Mouse (Mus musculus): ENCODE measurements around the gene Ccdc120. TPM values are rescaled to one million over a fixed set of nuclear protein-coding genes. Genes with fewer than 3 reads are reported as not detected.

Gene Ccdc120
- polyA plus RNA-seq, 1 experiment from 2014 or later = 30.4 TPM

- Histone ChIP-seq H3K9ac (no peak overlapping the region), H3K27ac (no peak overlapping the region), H3K27me3 (no peaks in the 10 kb centered on the region), H3K4me3 (no peak overlapping the region), H3K4me1 (peaks cover 8% of the 10 kb centered on the region; the same call in 1 of the 2 replicates), H3K9me3 (replicated peaks) (no peaks in the 10 kb centered on the region), H3K4me2 (no peak overlapping the region), H3K36me3 (ENCODE audit: poor library complexity, severe bottlenecking) (no peaks in the 10 kb centered on the region)
- ATAC-seq = no peak
- WGBS = 61% methylated on average over 1 of the region's 1 CpGs
Observed at GRCm38 (mm10) chrX:7744940-7745339, 5.8 kb downstream of the Ccdc120 start.

- WGBS = 57% methylated on average over 5 of the region's 5 CpGs
- no peaks in the 10 kb centered on the region for H3K9me3 ChIP-seq (replicated peaks)
- no peaks in the 10 kb centered on the region for H3K27me3 ChIP-seq
- H3K27ac ChIP-seq = no peak overlapping the region
- H3K9ac ChIP-seq = no peak overlapping the region
- H3K4me1 ChIP-seq = 0 out of 2 replicates have a peak, but pooled peaks cover 4% of the 10 kb centered on the region
- H3K4me2 ChIP-seq = no peak overlapping the region
- no peaks in the 10 kb centered on the region for H3K36me3 ChIP-seq (ENCODE audit: poor library complexity, severe bottlenecking)
- no peak for ATAC-seq
- no peak overlapping the region for H3K4me3 ChIP-seq
Observed at GRCm38 (mm10) chrX:7743470-7743869, 7.2 kb downstream of the Ccdc120 start.

- H3K4me3 ChIP-seq = no peak overlapping the region
- H3K27me3 ChIP-seq = no peaks in the 10 kb centered on the region
- no peak overlapping the region for H3K4me2 ChIP-seq
- WGBS = 72% methylated on average over 5 of the region's 5 CpGs
- H3K9me3 ChIP-seq (replicated peaks) = no peaks in the 10 kb centered on the region
- H3K9ac ChIP-seq = no peak overlapping the region
- H3K27ac ChIP-seq = no peak overlapping the region
- peaks cover 17% of the 10 kb centered on the region for H3K36me3 ChIP-seq (ENCODE audit: poor library complexity, severe bottlenecking)
- 0 out of 2 replicates have a peak, but pooled peaks cover 4% of the 10 kb centered on the region for H3K4me1 ChIP-seq
- no peak for ATAC-seq
Observed at GRCm38 (mm10) chrX:7741103-7741502, 9.6 kb downstream of the Ccdc120 start.

- Histone ChIP-seq H3K27me3 (no peaks in the 10 kb centered on the region), H3K4me1 (0 out of 2 replicates have a peak, but pooled peaks cover 4% of the 10 kb centered on the region), H3K4me2 (no peak overlapping the region), H3K9me3 (replicated peaks) (no peaks in the 10 kb centered on the region), H3K4me3 (no peak overlapping the region), H3K27ac (no peak overlapping the region), H3K9ac (no peak overlapping the region), H3K36me3 (ENCODE audit: poor library complexity, severe bottlenecking) (peaks cover 23% of the 10 kb centered on the region)
- 79% methylated on average over 10 of the region's 10 CpGs for WGBS
- ATAC-seq = no peak
Observed at GRCm38 (mm10) chrX:7740082-7740819, 10.5 kb downstream of the Ccdc120 start.

- Histone ChIP-seq H3K27me3 (no peaks in the 10 kb centered on the region), H3K27ac (no peak overlapping the region), H3K9me3 (replicated peaks) (no peaks in the 10 kb centered on the region), H3K36me3 (ENCODE audit: poor library complexity, severe bottlenecking) (peaks cover 28% of the 10 kb centered on the region), H3K4me1 (0 out of 2 replicates have a peak, but pooled peaks cover 4% of the 10 kb centered on the region), H3K9ac (no peak overlapping the region), H3K4me2 (no peak overlapping the region), H3K4me3 (no peak overlapping the region)
- ATAC-seq = peak; percentile 50; the same call in 1 of the 2 replicates
- 66% methylated on average over 14 of the region's 14 CpGs for WGBS
Observed at GRCm38 (mm10) chrX:7739336-7740081, 11.2 kb downstream of the Ccdc120 start.

- Histone ChIP-seq H3K36me3 (ENCODE audit: poor library complexity, severe bottlenecking) (peaks cover 38% of the 10 kb centered on the region), H3K9ac (no peak overlapping the region), H3K4me1 (0 out of 2 replicates have a peak, but pooled peaks cover 9% of the 10 kb centered on the region), H3K27ac (no peak overlapping the region), H3K4me2 (no peak overlapping the region), H3K9me3 (replicated peaks) (no peaks in the 10 kb centered on the region), H3K27me3 (no peaks in the 10 kb centered on the region), H3K4me3 (no peak overlapping the region)
- WGBS = 42% methylated on average over 26 of the region's 26 CpGs
- no peak for ATAC-seq
Observed at GRCm38 (mm10) chrX:7733571-7734156, 17.0 kb downstream of the Ccdc120 start.

GRCm38 (mm10) chrX:7728922-7729265, 21.8 kb downstream of the Ccdc120 start:
- Histone ChIP-seq H3K27me3 (no peaks in the 10 kb centered on the region), H3K4me3 (peak overlapping the region; percentile 48), H3K9ac (peak overlapping the region; percentile 62), H3K4me1 (peaks cover 13% of the 10 kb centered on the region; the same call in 1 of the 2 replicates), H3K36me3 (ENCODE audit: poor library complexity, severe bottlenecking) (peaks cover 30% of the 10 kb centered on the region), H3K4me2 (peak overlapping the region; percentile 63), H3K27ac (no peak overlapping the region), H3K9me3 (replicated peaks) (no peaks in the 10 kb centered on the region)
- WGBS = 18% methylated on average over 4 of the region's 4 CpGs
- no peak; the same call in 1 of the 2 replicates for ATAC-seq

GRCm38 (mm10) chrX:7728215-7728921, 22.3 kb downstream of the Ccdc120 start, which contains the start of gene Praf2:
Gene Praf2, plus strand, starts transcription at chrX:7728439.
- Histone ChIP-seq H3K27me3 (no peaks in the 10 kb centered on the region), H3K4me3 (peak within 1 kb of the TSS; percentile 48), H3K9ac (peak within 1 kb of the TSS; percentile 62), H3K4me1 (peaks cover 13% of the 10 kb centered on the region; the same call in 1 of the 2 replicates), H3K27ac (no peak within 1 kb of the TSS), H3K4me2 (peak within 1 kb of the TSS; percentile 63), H3K9me3 (replicated peaks) (no peaks in the 10 kb centered on the region), H3K36me3 (ENCODE audit: poor library complexity, severe bottlenecking) (peaks cover 30% of the 10 kb centered on the region)
- ATAC-seq = peak; percentile 96
- WGBS = 15% methylated on average over 42 of the region's 42 CpGs

GRCm38 (mm10) chrX:7727176-7727575, 23.5 kb downstream of the Ccdc120 start:
- ATAC-seq = no peak
- peaks cover 20% of the 10 kb centered on the region for H3K36me3 ChIP-seq (ENCODE audit: poor library complexity, severe bottlenecking)
- H3K27me3 ChIP-seq = no peaks in the 10 kb centered on the region
- H3K9me3 ChIP-seq (replicated peaks) = no peaks in the 10 kb centered on the region
- peaks cover 19% of the 10 kb centered on the region; the same call in 1 of the 2 replicates for H3K4me1 ChIP-seq
- no peak overlapping the region for H3K4me3 ChIP-seq
- no peak overlapping the region for H3K4me2 ChIP-seq
- no peak overlapping the region for H3K27ac ChIP-seq
- no peak overlapping the region for H3K9ac ChIP-seq
- WGBS = 93% methylated on average over 13 of the region's 13 CpGs

- Histone ChIP-seq H3K9ac (no peak overlapping the region), H3K9me3 (replicated peaks) (no peaks in the 10 kb centered on the region), H3K27me3 (no peaks in the 10 kb centered on the region), H3K36me3 (ENCODE audit: poor library complexity, severe bottlenecking) (peaks cover 20% of the 10 kb centered on the region), H3K4me2 (no peak overlapping the region), H3K27ac (no peak overlapping the region), H3K4me3 (no peak overlapping the region), H3K4me1 (peaks cover 19% of the 10 kb centered on the region; the same call in 1 of the 2 replicates)
- 87% methylated on average over 12 of the region's 12 CpGs for WGBS
- no peak for ATAC-seq
Observed at GRCm38 (mm10) chrX:7725841-7726240, 24.9 kb downstream of the Ccdc120 start.

GRCm38 (mm10) chrX:7724135-7724534, 26.6 kb downstream of the Ccdc120 start:
- Histone ChIP-seq H3K4me2 (no peak overlapping the region), H3K4me1 (peaks cover 12% of the 10 kb centered on the region; the same call in 1 of the 2 replicates), H3K9ac (no peak overlapping the region), H3K9me3 (replicated peaks) (no peaks in the 10 kb centered on the region), H3K4me3 (no peak overlapping the region), H3K36me3 (ENCODE audit: poor library complexity, severe bottlenecking) (peaks cover 20% of the 10 kb centered on the region), H3K27ac (no peak overlapping the region), H3K27me3 (no peaks in the 10 kb centered on the region)
- 86% methylated on average over 7 of the region's 7 CpGs for WGBS
- ATAC-seq = no peak
